Mouse (Mus musculus) ovary, postnatal 10 days (tissue): ENCODE results near the gene Smyd1.

Source experiments
- DNase-seq: peaks from one replicate; pipeline ENCODE4 v3.0.0; 2022; ENCODE audit warnings: low spot score

Gene Smyd1

DNA sequence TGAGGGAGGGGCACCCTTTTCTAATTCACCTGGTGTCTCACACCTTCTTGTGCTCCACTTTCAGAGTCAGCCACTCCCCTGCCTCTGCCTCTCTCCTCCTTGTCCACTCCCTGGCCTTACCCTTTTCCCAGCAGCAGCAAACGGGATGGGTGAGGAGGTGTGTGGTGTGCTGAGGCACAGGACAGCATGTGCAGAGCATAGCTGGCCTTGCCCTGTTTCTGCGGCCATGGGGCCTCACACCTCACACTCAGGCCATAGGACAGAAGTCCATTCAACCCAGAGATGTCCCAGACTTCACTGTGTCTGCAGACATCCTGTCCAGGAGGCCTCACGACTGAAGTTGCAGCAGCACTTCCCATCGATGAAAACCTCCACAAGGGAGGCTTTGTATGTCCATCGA, 118.4 kb downstream of the Smyd1 start:
- DNase-seq = no peak

DNA sequence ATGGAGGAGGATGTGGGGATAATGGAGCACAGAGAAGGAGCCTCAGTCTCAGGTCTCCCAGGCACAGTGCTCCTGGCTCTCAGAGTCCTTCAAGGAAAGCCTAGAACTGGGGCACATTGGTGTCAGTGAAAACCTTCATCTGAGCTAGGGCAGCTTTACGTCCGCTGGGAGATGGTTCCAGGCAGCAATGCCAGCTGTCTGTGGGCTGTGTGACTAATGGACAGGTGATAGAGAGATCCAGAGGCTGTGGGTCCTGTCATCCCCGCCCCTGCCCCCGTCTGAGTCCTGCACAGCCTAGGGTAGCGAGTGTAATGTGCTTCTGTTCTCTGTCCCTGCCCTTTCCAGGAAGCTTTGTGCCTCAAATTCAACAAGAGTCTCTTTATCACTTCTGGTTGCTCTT, 120.1 kb downstream of the Smyd1 start:
- DNase-seq = no peak

DNA sequence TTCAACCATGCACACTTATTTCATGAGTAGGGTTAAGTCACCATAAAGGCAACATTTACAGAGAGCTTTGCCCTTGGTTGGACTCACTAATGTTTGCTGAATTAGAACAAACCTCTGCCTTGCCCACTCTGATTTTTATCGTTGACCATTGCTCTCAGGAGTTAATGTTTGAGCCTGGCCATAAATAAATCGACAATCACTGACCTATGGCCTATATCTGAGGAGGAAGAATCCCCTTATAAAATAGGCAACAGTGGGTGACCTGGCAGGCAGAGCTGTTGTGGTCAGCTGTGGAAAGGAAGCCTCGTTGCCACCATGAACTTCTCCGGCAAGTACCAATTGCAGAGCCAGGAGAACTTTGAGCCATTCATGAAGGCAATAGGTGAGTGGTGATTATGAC, 122.4 kb downstream of the Smyd1 start, which contains the start of gene Fabp1:
Gene Fabp1, plus strand, starts transcription at position 216 of the 400 bp plus-strand sequence.
- no peak for DNase-seq

DNA sequence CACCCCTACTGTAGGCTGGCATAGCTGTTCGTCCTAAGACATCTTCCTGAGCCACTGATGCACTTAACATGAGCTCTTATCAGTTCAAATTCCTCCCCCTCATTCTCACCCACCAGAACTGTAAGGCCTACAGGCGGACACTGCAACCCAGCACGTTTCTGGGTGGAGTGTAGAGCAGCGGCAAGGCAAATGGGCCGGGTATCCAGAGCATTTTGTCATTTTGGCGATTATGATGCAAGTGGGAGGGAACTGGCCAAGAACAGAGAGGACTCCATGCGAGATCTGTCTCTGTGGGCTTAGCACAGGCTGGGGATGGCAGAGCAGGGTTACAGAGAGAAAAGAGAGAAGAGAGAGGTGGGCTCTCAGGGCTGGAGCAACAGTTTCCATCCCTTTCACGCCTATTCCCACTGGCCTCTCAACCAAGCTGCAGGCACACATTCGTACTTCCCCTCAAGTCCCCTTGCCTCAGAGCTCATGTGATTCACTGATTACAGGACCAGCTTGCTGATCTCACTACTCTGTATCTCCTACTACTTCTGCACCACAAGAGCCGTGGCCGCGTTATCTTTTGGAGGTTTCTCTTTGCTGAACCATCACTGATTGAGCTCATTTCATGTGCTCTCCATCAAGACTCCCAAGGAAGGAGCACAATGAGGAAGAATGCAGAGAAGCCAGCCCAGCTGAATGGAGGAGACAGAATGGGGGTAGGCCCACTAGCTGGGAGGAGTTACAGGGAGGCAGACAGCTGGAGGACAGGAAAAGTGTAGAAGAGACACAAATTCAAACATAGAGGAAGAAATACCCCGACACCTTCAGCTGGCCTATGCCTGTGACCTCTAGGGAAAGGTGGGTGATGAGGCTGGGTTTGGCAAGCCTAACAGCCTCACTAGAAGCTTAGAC, 124.1 kb downstream of the Smyd1 start:
- no peak for DNase-seq

DNA sequence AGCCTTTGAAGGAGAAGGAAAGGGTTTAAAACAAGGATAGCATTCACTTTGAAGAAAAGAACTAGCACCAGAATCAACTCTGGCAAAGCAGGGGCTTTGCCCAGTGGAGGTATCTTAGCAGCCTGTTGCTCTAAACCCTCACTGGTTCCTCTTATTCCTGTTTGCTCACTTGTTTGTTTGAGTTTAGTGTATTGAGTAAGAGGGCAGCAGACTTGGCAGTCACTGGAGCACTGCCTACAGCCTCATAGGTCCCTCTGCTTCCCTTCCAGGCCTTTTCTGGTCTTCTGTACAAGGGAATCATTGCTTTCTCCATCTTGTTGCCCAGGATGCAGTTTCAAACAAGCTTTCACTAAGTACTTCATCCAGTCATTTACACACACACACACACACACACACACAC, 125.9 kb downstream of the Smyd1 start:
- DNase-seq = no peak

DNA sequence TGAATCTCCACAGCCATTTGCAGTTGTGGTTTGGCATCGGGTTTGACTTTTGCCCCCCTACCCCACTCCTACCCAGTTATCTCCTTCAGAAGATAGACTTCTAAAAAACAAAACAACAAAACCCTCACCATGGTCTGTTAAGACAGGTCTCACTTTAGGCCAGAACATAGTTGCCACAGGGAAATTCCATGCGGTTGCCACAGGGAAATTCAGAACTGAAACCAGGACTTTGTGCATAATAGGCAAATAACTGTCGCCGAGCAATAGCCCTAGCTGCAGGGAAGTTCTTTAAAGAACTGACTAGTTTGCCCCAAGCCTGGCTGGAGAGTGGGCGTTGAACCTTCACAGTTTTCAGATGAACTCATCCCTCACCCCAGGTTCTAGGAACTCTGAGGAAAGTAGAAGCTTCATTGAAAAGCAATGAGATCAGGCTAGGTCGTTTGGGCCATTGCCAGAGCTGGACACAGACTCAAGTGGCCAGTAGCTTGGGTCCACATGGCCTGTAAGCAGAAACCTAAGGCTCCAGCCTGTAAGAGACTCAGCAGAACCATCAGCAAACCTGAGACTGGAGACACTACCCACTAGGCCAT, 128.8 kb downstream of the Smyd1 start:
- no peak for DNase-seq

DNA sequence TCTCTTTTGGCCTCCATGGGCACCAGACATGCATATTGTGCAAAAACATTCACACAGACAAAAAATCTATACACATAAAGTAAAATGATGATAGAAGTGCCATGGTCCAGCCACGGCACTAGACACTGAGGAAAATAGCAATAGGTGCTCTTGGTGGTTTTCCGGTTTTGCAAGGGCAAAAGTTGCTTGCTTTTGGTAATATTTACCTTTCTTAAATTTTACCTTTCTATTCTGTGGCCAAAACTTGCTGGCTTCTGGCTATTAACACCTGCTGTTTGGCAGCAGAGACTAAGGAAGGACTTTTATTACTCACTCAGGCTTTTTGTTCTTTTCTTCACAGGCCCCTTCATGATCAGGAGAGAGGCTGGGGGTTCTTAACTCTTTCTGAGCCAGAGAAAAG, 131.5 kb downstream of the Smyd1 start:
- no peak for DNase-seq

DNA sequence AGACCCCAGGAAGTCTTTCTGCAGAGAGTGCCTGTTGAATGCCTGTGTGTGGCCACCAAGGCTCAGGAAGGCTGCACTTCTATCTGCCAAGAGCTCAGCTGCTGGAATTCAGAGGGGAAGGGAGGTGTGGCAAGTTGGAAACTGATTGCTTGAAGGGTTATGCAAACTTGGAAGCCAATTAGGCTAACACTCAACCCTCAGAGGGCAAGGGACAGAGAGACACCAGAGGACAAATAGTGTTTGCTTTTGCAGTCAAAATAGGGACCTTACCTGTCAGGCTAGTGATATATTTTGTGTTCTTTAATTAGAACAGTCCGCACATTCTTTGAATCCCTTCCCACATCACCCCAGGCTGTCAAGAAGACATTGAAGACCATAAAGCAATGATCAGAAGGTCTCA, 132.5 kb downstream of the Smyd1 start:
- DNase-seq = no peak

DNA sequence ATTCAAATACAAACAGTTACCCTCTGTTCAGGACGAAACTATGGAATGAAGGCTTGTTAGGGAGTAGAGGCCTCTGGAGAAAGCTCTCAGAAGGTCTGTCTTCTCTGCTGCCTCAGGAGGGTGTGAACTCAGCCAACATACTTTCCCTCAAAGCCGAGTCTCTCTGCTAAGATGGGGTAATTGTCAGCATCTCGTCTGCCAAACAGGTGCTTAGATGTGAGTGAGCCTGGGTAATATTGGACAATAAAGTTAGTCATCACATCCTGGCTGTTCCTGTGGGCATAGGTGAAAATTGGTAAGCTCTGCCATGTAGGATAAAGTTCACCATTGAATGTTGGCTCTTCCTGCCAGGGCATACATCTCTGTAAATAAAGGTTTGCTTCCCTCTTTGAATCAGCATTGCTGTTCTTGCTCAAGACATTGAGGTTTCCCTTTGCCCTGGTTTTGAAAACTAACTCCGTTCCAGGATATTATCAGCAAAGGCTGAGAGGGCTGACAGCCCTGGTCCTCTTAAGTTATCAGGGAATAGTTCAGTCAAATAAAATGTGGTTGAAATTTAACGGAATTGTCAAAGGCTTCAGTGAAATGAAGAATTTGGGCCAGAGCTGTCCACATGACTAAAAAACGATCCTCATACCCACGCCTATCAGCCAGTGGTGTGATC, 137.0 kb downstream of the Smyd1 start:
- DNase-seq = no peak

DNA sequence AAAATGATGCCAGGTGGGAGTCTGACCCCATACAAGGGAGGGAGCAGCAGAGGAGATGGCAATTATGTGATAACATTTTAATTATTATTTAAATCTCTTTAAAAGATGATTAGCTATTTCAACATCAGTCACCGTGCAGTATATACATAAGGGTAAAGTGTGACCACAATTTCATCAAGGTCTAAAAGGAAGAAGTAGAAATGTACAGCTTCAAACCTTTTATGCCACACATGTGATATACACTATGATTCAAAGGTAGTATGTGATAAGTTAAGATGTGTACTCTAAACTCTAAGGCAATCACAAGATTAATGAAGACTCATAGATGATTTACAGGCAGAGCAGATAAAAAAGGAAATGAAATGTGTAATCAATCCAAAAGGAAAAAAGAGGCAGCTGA, 141.4 kb downstream of the Smyd1 start:
- DNase-seq = no peak

DNA sequence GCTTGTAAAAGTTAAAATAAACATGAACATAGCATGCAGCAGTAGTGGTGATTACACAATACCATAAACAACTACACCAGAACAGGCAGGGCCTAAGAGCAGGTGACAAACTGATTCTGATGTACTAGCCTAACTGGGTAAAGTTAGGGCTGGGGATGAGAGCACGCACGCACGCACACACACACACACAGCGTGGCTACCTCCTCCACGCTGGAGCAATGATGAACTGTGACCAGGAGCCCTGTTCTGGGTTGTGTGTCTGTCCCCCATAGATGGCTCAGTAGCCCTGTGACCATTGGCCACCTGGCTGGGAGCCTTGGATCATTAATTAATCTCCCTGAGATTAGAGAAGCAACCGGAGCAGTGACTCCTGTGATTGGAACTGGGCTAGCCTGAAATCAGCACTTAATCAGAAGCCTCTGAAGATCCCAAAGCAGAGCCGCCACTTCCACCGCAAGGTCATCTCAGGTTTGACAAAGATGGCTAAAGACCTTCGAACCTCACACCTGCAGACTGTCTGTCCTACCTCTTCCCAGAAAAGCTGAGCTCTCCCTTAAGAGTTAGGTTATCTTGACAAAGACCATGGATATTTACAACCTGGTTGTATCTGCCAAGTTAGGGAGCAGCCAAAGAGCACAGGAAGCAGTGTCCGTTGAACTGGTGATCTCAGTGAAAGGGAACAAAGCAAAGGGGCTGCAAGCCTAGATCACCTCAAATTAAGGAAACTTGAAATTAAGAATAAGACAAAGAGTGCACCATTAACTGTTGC, 149.0 kb downstream of the Smyd1 start:
- DNase-seq = no peak

DNA sequence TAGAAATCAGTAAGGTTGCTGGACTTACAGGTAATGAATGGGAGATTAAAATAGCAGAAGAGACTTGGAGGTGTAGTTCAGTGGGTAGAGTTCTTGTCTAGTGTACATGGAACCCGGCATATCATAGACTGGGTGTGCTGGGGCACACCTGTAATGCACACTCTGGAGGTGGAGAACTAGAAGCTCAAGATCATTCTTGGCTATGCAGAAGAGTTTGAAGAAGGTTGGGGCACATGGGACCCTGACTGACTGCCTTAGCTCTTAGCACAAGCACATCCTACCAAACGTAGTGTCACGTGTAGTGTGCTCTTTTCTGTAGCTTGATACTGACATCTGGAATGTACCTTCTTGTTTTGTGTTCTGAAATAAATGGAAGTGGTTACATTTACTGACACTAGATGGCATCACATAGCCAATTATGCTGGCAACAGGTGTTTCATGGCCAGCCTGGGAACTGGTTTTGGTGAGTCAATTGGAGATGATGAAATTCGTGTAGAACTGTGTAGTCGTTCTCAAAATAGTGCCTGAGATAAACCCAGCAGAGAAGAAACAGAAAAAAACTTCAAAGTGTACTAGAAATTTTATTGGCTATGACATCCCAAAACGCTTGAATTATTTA, 155.4 kb downstream of the Smyd1 start:
- DNase-seq = no peak

DNA sequence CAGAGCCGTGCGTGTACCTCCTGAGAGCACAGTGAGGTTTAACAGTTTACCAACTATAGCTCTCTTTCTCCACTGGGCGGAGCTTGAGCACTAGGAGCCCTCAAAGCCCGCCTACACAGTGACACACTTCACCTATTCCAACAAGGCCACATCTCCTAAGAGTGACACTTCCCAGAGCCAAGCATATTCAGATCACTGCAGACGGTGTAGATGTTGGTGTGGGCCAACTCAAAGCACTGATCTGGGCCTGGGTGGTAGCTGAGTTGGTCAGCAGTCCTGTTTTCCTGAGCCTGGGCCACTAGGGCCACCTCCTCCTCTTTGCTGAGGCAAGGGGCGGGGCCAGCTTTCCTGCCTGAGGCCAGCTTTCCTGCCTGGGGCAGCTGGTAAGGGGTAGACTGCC, 157.6 kb downstream of the Smyd1 start:
- no peak for DNase-seq
